23 mouse cellular contexts compared by ENCODE assay signal in the genomic region with DNA sequence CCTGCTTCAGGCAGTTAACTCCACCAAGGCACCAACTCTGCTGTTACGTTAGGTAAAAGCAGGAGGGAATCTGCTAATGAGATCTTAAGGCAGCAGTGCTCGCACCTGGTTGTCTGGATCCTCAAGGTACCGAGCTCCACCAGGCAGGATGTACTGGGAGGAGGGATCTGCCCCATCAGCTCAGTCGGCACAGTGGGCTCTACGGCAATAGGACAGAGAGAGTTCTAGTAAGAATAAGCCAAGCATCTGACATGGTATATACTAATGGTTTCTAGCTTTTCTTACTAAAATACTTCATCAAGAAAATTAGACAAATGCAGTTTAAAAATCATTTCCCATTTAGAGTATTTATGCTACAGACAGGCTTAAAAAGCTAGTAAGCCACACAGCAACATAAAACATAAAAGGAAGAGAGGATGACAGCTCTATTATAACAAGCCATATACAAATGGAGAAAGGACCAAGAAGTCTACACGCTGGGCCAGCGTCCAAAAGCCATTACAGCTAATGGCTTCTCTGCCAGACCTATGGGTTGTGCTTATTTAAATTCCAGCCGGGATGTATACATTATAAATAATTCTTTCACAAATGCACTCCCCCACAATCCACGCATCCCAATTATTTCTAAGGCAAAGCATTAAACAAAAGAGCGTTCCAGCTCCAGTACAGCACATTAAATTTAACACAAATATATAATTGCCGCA. TPM values are rescaled to one million over a fixed set of nuclear protein-coding genes. Genes with fewer than 3 reads are reported as not detected.
DNase-seq lines count a peak whose midpoint lies in the region; ATAC-seq and TF ChIP-seq lines count a peak whose summit lies in the region.
"Had no signal": no experiment of that assay in that cellular context is flagged by ENCODE, and none has a peak within 500 bp of the region (broad histone marks: within the 10 kb centered on the region; RNA-seq: fewer than 3 reads in every experiment).

No protein-coding gene starts in this region.

- no peak for TF ChIP-seq CTCF in stomach, postnatal 0 days (IDR thresholded peaks at IDR 0.05; ENCODE audit: low read depth)

- H3K36me3 ChIP-seq in hindbrain, embryonic 12.5 days: peaks cover 11% of the 10 kb centered on the region
- H3K36me3 ChIP-seq in hindbrain, embryonic 10.5 days: peaks cover 20% of the 10 kb centered on the region
- no peaks in the 10 kb centered on the region; the same call in none of the 2 replicates for H3K36me3 ChIP-seq in stomach, embryonic 14.5 days (ENCODE audit: control insufficient read depth, insufficient read depth, low read length)
- no peaks in the 10 kb centered on the region for H3K36me3 ChIP-seq in stomach, postnatal 0 days (ENCODE audit: control insufficient read depth, insufficient read depth, low read length)
- H3K36me3 ChIP-seq: liver, embryonic 13.5 days had no signal

- 80% methylated on average over 11 of the region's 11 CpGs for WGBS in hindbrain, embryonic 12.5 days
- WGBS in hindbrain, embryonic 10.5 days: 94% methylated on average over 11 of the region's 11 CpGs
- 42% methylated on average over 11 of the region's 11 CpGs for WGBS in stomach, embryonic 14.5 days
- WGBS in stomach, postnatal 0 days: 56% methylated on average over 11 of the region's 11 CpGs

- 0 out of 2 replicates have a peak overlapping the region, but pooled peaks have one; percentile 17 for H3K27ac ChIP-seq in hindbrain, embryonic 12.5 days
- no peak overlapping the region for H3K27ac ChIP-seq in hindbrain, embryonic 10.5 days
- no peak overlapping the region for H3K27ac ChIP-seq in stomach, embryonic 14.5 days (ENCODE audit: low read length)
- H3K27ac ChIP-seq in stomach, postnatal 0 days (replicated peaks): no peak overlapping the region
- H3K27ac ChIP-seq: heart, embryonic 13.5 days; left cerebral cortex, adult 2 months; liver, embryonic 13.5 days; midbrain, embryonic 13.5 days had no signal

- no peaks in the 10 kb centered on the region for H3K27me3 ChIP-seq in hindbrain, embryonic 12.5 days
- H3K27me3 ChIP-seq in hindbrain, embryonic 10.5 days (ENCODE audit: insufficient read depth, poor library complexity, severe bottlenecking): no peaks in the 10 kb centered on the region
- no peaks in the 10 kb centered on the region for H3K27me3 ChIP-seq in stomach, embryonic 14.5 days (ENCODE audit: control insufficient read depth, insufficient read depth, low read length)
- H3K27me3 ChIP-seq in stomach, postnatal 0 days (ENCODE audit: control insufficient read depth, insufficient read depth, low read length): no peaks in the 10 kb centered on the region
- H3K27me3 ChIP-seq: heart, embryonic 13.5 days; liver, embryonic 13.5 days; midbrain, embryonic 13.5 days had no signal

- H3K4me2 ChIP-seq in hindbrain, embryonic 12.5 days (replicated peaks): no peak overlapping the region
- no peak overlapping the region for H3K4me2 ChIP-seq in stomach, embryonic 14.5 days (replicated peaks; ENCODE audit: low read depth, low read length)
- H3K4me2 ChIP-seq in stomach, postnatal 0 days (replicated peaks; ENCODE audit: low read depth): no peak overlapping the region
- H3K4me2 ChIP-seq: heart, embryonic 13.5 days; liver, embryonic 13.5 days; midbrain, embryonic 13.5 days had no signal

- 0 out of 2 replicates have a peak, but pooled peaks cover 4% of the 10 kb centered on the region for H3K9me3 ChIP-seq in hindbrain, embryonic 12.5 days (replicated peaks)
- no peaks in the 10 kb centered on the region for H3K9me3 ChIP-seq in hindbrain, embryonic 10.5 days
- no peaks in the 10 kb centered on the region; the same call in 1 of the 2 replicates for H3K9me3 ChIP-seq in stomach, embryonic 14.5 days (ENCODE audit: control insufficient read depth, low read depth, low read length)
- H3K9me3 ChIP-seq in stomach, postnatal 0 days (ENCODE audit: control insufficient read depth, low read length): no peaks in the 10 kb centered on the region
- H3K9me3 ChIP-seq: heart, embryonic 13.5 days; liver, embryonic 13.5 days; midbrain, embryonic 13.5 days had no signal

- no peak for DNase-seq in hindbrain, embryonic 10.5 days (ENCODE audit: low spot score)
- peak; percentile 33 to 49 for DNase-seq in kidney, postnatal 4 days
- no peak for DNase-seq in kidney, postnatal 25 days
- no peak for DNase-seq in stomach, postnatal 0 days (ENCODE audit: low spot score)
- DNase-seq in c-Kit-positive CD71-positive TER-119-positive erythroid progenitor cells, embryonic 14.5 days (ENCODE audit: low spot score): no peak
- DNase-seq: adrenal gland, postnatal 10 days; cerebellum, adult 2 months; gastrocnemius, postnatal 25 days; heart, postnatal 36 days; kidney, adult 2 months; liver, embryonic 13.5 days; lung, postnatal 36 days; right cerebral cortex, adult 18-20 months; thymus, postnatal 14 days had no signal

- H3K9ac ChIP-seq in hindbrain, embryonic 12.5 days: no peak overlapping the region
- no peak overlapping the region for H3K9ac ChIP-seq in stomach, embryonic 14.5 days (replicated peaks; ENCODE audit: low read depth, low read length)
- no peak overlapping the region for H3K9ac ChIP-seq in stomach, postnatal 0 days (ENCODE audit: low read length)
- H3K9ac ChIP-seq: heart, embryonic 13.5 days; liver, embryonic 13.5 days; midbrain, embryonic 13.5 days had no signal

- no peak overlapping the region for H3K4me3 ChIP-seq in hindbrain, embryonic 12.5 days
- H3K4me3 ChIP-seq in hindbrain, embryonic 10.5 days: no peak overlapping the region
- H3K4me3 ChIP-seq in stomach, embryonic 14.5 days (ENCODE audit: low read depth, low read length): no peak overlapping the region
- H3K4me3 ChIP-seq in stomach, postnatal 0 days (ENCODE audit: low read depth, low read length): no peak overlapping the region
- H3K4me3 ChIP-seq: heart, embryonic 13.5 days; left cerebral cortex, adult 2 months; liver, embryonic 13.5 days; midbrain, embryonic 13.5 days had no signal

- peaks cover 13% of the 10 kb centered on the region for H3K4me1 ChIP-seq in hindbrain, embryonic 12.5 days
- peaks cover 16% of the 10 kb centered on the region for H3K4me1 ChIP-seq in hindbrain, embryonic 10.5 days (replicated peaks)
- peaks cover 6% of the 10 kb centered on the region; the same call in 1 of the 2 replicates for H3K4me1 ChIP-seq in stomach, embryonic 14.5 days (ENCODE audit: control insufficient read depth, insufficient read depth, low read length)
- H3K4me1 ChIP-seq in stomach, postnatal 0 days (replicated peaks; ENCODE audit: control insufficient read depth, insufficient read depth): no peaks in the 10 kb centered on the region
- H3K4me1 ChIP-seq: heart, embryonic 13.5 days; liver, embryonic 13.5 days had no signal

- ATAC-seq in hindbrain, embryonic 12.5 days (ENCODE audit: low FRiP score): no peak
- ATAC-seq in stomach, embryonic 14.5 days (ENCODE audit: insufficient number of reproducible peaks, insufficient read depth, low FRiP score, low read depth): peak; percentile 70; the same call in 1 of the 2 replicates
- ATAC-seq in stomach, postnatal 0 days (ENCODE audit: low FRiP score, low TSS enrichment): no peak
- ATAC-seq in granulocyte monocyte progenitor cell, adult 5-6 weeks (replicated peaks; ENCODE audit: poor library complexity, severe bottlenecking): no peak
- ATAC-seq: midbrain, embryonic 13.5 days had no signal

- no peak for TF ChIP-seq EP300 in stomach, postnatal 0 days (optimal IDR thresholded peaks at IDR 0.05)

RNA-seq across cellular contexts. Expression of gene Ankrd60, which starts 37.4 kb away (rescaled TPM):
- polyA plus RNA-seq in hindbrain, embryonic 12.5 days (2016; fragmentation: Nextera tagmentation; extraction: Ambion mirVana): not detected in 2 replicates
- not detected in 2 replicates for polyA plus RNA-seq in hindbrain, embryonic 10.5 days (2016; fragmentation: Nextera tagmentation; extraction: Ambion mirVana)
- not detected in 2 replicates for polyA plus RNA-seq in stomach, embryonic 14.5 days (2014; fragmentation: Nextera tagmentation; extraction: Ambion mirVana)
- not detected in 2 replicates for polyA plus RNA-seq in stomach, postnatal 0 days (2015; fragmentation: Nextera tagmentation; extraction: Ambion mirVana)
- total RNA-seq in granulocyte monocyte progenitor cell, adult 5-6 weeks (2014; fragmentation: Nextera tagmentation): not detected in 2 replicates
- total RNA-seq in granulocyte monocyte progenitor cell, adult 5-6 weeks (2017): not detected in 2 replicates
- total RNA-seq: adrenal gland, postnatal 10 days; gastrocnemius, postnatal 25 days; heart, postnatal 36 days; left cerebral cortex, adult 2 months had no signal
- polyA plus RNA-seq: C2C12; cerebellum, adult 2 months; embryonic facial prominence, embryonic 11.5 days; heart, embryonic 13.5 days; limb, embryonic 11.5 days; liver, embryonic 13.5 days; midbrain, embryonic 13.5 days had no signal

RNA-seq across cellular contexts. Expression of gene Rab22a, which starts 44.0 kb away (rescaled TPM):
- 51.1 and 51.4 TPM in 2 replicates for polyA plus RNA-seq in hindbrain, embryonic 12.5 days (2016; fragmentation: Nextera tagmentation; extraction: Ambion mirVana)
- 25.9 and 31.4 TPM in 2 replicates for polyA plus RNA-seq in hindbrain, embryonic 10.5 days (2016; fragmentation: Nextera tagmentation; extraction: Ambion mirVana)
- polyA plus RNA-seq in stomach, embryonic 14.5 days (2014; fragmentation: Nextera tagmentation; extraction: Ambion mirVana): 35.4 and 35.5 TPM in 2 replicates
- 27.1 and 29.7 TPM in 2 replicates for polyA plus RNA-seq in stomach, postnatal 0 days (2015; fragmentation: Nextera tagmentation; extraction: Ambion mirVana)
- 9.0 and 9.6 TPM in 2 replicates for total RNA-seq in granulocyte monocyte progenitor cell, adult 5-6 weeks (2014; fragmentation: Nextera tagmentation)
- total RNA-seq in granulocyte monocyte progenitor cell, adult 5-6 weeks (2017): 5.5 and 5.9 TPM in 2 replicates

Comparison
In these comparisons a context has a peak if more than half of its experiments do, and no peak if none do; other contexts are left out.
1. DNase-seq: peak in kidney, postnatal 4 days (2 of 2); none in hindbrain, embryonic 10.5 days (single experiment), kidney, postnatal 25 days (0 of 2), stomach, postnatal 0 days (single experiment) and c-Kit-positive CD71-positive TER-119-positive erythroid progenitor cells, embryonic 14.5 days (single experiment).